Mouse (Mus musculus) E14TG2a.4 (cell line): ENCODE results near the gene 0610030E20Rik.

Source experiments
- CTCF ChIP-seq: conservative IDR thresholded peaks from 2 replicates; pipeline ENCODE4 v1.5.1; 2014; ENCODE audit warnings: low read length
- NANOG ChIP-seq: IDR thresholded peaks from 2 replicates; pipeline ENCODE4 v1.6.1; 2014; ENCODE audit warnings: borderline replicate concordance, low read length, mixed read lengths
- POU5F1 ChIP-seq: IDR thresholded peaks from 2 replicates; pipeline ENCODE4 v1.6.1; 2014; ENCODE audit warnings: low read length, borderline replicate concordance

DNA sequence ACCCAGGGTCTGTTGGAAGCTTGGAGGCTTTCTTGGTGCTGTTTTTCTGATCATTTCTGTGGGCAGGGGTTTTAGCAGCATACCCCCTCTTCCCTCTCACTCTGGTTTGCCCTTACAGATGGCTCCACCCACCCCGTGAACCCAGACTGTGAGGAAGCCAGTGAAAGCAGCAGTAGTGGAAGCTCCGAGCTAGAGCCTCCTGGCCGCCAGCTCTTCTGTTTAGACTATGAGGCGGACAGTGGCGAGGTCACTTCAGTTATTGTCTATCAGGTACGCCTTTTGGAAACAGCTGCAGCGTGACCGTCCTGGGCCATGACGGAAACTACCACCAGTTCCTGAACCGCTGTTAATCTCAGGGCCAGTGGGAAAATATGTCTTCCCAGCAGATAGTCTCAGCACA lies 1.3 kb downstream of the 0610030E20Rik start:
- no peak for TF ChIP-seq POU5F1
- TF ChIP-seq CTCF: no peak
- TF ChIP-seq NANOG: no peak
